Mouse (Mus musculus) lung, postnatal 36 days (tissue): ENCODE data around the gene Tmem150c.

ENCODE experiments used
- DNase-seq: peaks from one replicate; pipeline ENCODE4 v3.0.0; 2022; ENCODE audit warnings: mixed read lengths

Tmem150c gene

GRCm38 (mm10) chr5:100047871-100048270 is 111.7 kb downstream of the Tmem150c start:
- DNase-seq = peak; percentile 66

GRCm38 (mm10) chr5:100047143-100047640 is 112.4 kb downstream of the Tmem150c start:
- DNase-seq = no peak

- DNase-seq = no peak
Measured at GRCm38 (mm10) chr5:100046096-100046495, 113.5 kb downstream of the Tmem150c start.

- no peak for DNase-seq
Measured at GRCm38 (mm10) chr5:100044621-100045020, 115.0 kb downstream of the Tmem150c start.

GRCm38 (mm10) chr5:100044030-100044429 is 115.6 kb downstream of the Tmem150c start:
- DNase-seq = peak; percentile 30

- peak; percentile 87 for DNase-seq
Measured at GRCm38 (mm10) chr5:100043361-100043760, 116.2 kb downstream of the Tmem150c start.

- peak; percentile 43 for DNase-seq
Measured at GRCm38 (mm10) chr5:100042467-100042866, 117.1 kb downstream of the Tmem150c start.

GRCm38 (mm10) chr5:100041272-100041671 is 118.3 kb downstream of the Tmem150c start:
- DNase-seq = no peak

GRCm38 (mm10) chr5:100040281-100040784 is 119.3 kb downstream of the Tmem150c start:
- DNase-seq = peak; percentile 39

GRCm38 (mm10) chr5:100039602-100040142 is 119.9 kb downstream of the Tmem150c start, which contains the start of the genes Hnrnpdl and Enoph1:
Gene Hnrnpdl (minus strand): TSS chr5:100039664.
Gene Enoph1 (plus strand): TSS chr5:100039985.
- DNase-seq = peak; percentile 95

GRCm38 (mm10) chr5:100038714-100039601 is 120.7 kb downstream of the Tmem150c start:
- DNase-seq = peak; percentile 94

- peak; percentile 92 for DNase-seq
Measured at GRCm38 (mm10) chr5:100037965-100038713, 121.5 kb downstream of the Tmem150c start.

- DNase-seq = peak; percentile 56
Measured at GRCm38 (mm10) chr5:100036681-100037080, 122.9 kb downstream of the Tmem150c start.

GRCm38 (mm10) chr5:100035950-100036349 is 123.7 kb downstream of the Tmem150c start:
- DNase-seq = no peak

- no peak for DNase-seq
Measured at GRCm38 (mm10) chr5:100032646-100033045, 127.0 kb downstream of the Tmem150c start.

GRCm38 (mm10) chr5:100032107-100032506 is 127.5 kb downstream of the Tmem150c start:
- DNase-seq = no peak

- peak; percentile 55 for DNase-seq
Measured at GRCm38 (mm10) chr5:100030069-100030468, 129.5 kb downstream of the Tmem150c start.
